Mouse (Mus musculus) cerebral cortex, adult 2 months (tissue): ENCODE results near the gene Nos3.

ENCODE experiments used
- WGBS: fragments of 180-500 bp; shearing (Covaris S2); methylation state at CpG from one replicate; pipeline ENCODE4 v1.1.7; 2018; 5-methylcytosine and 5-hydroxymethylcytosine counted together

Gene Nos3

GRCm38 (mm10) chr5:24346313-24346712, 18.3 kb upstream of the Nos3 start:
- 93% methylated on average over 7 of the region's 7 CpGs for WGBS

DNA sequence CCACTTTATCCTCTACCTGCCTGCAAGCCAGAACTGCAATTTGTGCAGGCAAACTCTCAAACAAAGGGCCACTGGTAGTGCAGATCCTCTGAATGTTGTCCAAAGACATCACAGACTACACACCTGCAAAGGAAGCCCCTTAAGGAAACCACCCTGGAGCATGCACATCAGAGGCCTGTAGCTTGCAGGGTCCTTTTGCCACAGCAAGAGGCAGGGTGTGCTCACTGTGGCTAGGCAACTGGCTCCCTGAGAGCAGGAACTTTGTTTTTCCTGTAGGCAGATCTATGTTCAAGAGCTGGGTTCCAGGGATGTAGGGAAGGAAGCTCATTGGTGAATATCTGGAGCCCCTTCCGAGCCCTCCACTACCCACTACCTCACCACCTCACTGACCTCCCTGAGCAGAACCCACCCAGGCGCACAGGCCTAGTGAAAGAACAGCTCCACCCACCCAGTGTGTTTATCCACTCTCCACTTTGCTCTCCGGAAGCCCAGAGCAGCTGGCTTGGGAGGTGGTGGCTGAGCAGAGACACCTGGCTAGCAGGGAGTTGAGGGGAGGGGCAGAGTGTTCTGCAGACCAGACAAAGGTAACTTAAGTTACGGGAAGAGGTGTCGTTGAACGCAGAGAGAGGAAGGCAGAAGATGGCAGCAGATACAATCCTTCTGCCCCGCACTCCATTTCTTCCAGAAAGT, 17.3 kb upstream of the Nos3 start:
- 77% methylated on average over 7 of the region's 7 CpGs for WGBS

DNA sequence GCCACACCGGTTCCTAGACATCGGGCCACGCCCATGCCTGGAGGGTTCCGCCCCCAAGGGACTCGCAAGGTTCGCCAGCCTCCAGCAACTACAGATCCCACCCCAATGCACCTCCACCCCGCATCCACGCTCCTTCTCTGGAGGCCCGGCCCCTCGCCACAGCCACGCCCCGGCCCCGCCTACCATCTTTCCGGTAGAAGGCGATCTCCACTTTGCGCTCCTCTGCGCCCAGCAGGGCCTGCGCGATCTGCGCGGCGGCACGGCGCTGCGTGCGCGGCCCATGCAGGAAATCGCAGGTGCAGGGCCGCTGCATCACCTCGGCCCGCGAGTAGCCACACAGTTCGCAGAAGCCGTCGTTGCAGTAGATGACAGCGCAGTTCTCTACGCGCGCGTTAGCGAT, 16.5 kb upstream of the Nos3 start:
- under 1% methylated on average over 41 of the region's 41 CpGs for WGBS

DNA sequence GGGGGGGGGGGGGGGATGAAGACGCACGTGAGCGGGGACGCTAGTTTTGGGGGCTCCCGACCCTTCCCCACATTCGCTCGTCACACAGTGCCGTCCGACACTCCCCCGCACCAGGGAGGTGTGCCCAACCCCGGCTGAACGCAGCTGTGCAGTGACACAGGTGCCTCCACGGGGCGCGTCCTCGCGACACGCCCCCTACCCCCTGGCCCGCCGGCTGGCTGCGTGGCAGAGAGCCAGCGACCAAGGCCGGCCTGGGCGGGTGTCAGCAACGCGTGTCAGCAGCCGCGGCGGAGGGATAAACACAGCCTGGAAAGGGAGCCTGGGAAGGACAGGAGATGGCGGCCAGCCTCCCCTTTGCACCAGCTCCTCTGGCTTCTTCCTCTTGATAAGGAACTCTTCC, 16.1 kb upstream of the Nos3 start:
- 1% methylated on average over 30 of the region's 30 CpGs for WGBS

DNA sequence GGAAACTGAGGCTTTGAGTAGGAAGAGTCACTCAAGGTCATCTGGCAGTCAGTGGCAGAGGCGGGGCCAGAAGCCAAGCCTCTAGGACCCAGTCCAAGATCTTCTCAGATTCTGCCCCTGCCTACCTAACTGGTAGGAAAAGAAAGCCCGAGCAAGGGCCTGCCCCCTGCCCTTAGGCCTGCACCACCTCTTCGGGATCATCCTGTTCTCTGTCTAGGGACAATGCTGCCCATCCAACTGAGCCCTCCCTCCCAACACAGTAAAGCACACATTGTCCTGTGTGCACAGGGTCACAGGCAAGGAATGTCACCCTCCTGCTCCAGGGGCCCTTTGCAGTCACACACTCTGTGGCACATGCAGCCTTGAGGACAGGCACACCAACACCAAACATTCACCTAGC, 14.5 kb upstream of the Nos3 start:
- 73% methylated on average over 3 of the region's 3 CpGs for WGBS

- WGBS, result 42% methylated on average over 15 of the region's 15 CpGs
Observed at GRCm38 (mm10) chr5:24350531-24351250, 13.9 kb upstream of the Nos3 start.

DNA sequence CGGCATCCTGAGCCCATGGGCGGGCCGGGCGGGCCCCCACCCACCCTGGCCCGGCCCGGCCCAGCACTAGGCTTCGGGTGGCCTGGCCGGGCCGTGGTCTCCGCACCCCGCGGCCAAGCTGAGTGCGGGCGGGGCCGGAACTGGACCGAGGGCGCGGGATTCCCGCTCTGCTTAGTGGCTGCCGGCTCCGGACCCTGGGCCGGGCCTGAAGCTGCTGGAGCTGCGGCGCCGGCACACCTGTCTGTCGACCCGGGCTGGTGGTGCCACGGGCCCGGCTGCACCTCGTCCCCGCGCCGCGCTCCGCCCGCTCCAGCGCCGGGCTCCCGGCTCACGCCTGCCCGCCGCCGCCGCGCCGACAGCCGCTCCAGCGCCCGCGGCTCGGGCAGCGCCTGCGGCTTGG, 13.3 kb upstream of the Nos3 start, which contains the start of gene Kcnh2:
Kcnh2 (minus strand) TSS at position 327 of the 400 bp plus-strand sequence.
- WGBS, result under 1% methylated on average over 53 of the region's 53 CpGs

DNA sequence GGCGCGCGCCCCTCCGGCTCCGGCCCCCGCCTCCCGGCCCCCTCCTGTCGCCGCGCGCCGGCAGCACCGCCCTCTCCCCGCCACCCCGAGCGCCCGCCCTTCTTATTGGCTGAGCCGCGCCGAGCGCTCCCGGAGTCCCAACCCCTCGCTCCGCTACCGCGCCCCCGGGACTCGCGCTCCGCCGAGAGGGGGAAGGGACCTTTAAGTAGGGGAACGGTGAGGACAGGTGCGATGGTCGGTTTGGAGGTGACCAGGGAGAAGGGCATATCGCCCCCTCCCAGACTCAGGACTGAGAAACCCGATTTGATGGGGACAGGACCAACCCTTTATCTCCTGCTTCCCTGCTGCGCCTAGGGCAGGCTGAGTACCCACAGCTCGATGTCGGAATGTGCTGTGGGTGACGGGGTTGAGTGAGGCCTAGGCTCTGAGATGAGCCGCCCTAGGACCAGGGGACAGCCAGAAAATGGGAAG, 12.9 kb upstream of the Nos3 start:
- WGBS, result under 1% methylated on average over 40 of the region's 41 CpGs

- 14% methylated on average over 24 of the region's 24 CpGs for WGBS
Observed at GRCm38 (mm10) chr5:24352251-24352859, 12.3 kb upstream of the Nos3 start.

GRCm38 (mm10) chr5:24353327-24353726, 11.3 kb upstream of the Nos3 start:
- 55% methylated on average over 4 of the region's 4 CpGs for WGBS

- 27% methylated on average over 4 of the region's 4 CpGs for WGBS
Observed at GRCm38 (mm10) chr5:24356764-24357163, 7.8 kb upstream of the Nos3 start.

- 33% methylated on average over 7 of the region's 7 CpGs for WGBS
Observed at GRCm38 (mm10) chr5:24357461-24357860, 7.1 kb upstream of the Nos3 start.

DNA sequence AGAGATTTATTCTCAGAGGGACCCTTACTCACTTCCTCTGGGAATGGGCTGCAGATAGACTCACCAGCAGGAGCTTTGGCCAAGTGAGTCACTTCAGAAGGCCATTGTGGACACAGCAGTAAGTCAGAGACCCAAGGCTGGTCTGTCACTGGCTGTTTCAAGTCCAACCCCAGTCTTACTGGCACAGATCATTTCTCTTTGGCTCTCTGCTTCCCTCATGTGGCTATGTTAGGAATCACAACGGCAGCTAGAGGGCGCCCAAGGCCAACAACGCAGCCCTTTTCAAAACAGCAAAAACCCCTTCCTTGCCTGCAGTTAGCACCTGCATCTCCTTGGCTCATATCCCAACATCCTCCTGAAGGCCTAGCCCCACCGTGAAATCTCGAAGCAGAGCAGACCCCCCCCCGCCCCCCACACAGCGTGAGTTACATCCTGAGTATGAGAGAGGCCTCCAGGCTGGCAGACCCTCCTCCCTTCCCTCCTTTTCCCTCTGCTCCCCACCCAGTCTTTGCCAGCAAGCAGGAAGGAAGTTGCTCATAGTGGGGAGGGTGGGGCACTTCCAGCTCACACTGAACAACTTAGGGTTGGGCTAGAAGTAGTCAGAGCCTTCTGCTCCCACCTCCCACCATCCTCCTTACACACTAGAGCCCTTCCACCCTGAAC, 3.7 kb upstream of the Nos3 start:
- whole genome bisulfite sequencing, result 4% methylated on average over 7 of the region's 7 CpGs

- 74% methylated on average over 2 of the region's 2 CpGs for WGBS
Observed at GRCm38 (mm10) chr5:24363467-24363866, 1.1 kb upstream of the Nos3 start.

- 76% methylated on average over 3 of the region's 3 CpGs for WGBS
Observed at GRCm38 (mm10) chr5:24364061-24364460, 549 bp upstream of the Nos3 start.

GRCm38 (mm10) chr5:24364963-24365362, 353 bp downstream of the Nos3 start:
- 82% methylated on average over 10 of the region's 10 CpGs for WGBS

DNA sequence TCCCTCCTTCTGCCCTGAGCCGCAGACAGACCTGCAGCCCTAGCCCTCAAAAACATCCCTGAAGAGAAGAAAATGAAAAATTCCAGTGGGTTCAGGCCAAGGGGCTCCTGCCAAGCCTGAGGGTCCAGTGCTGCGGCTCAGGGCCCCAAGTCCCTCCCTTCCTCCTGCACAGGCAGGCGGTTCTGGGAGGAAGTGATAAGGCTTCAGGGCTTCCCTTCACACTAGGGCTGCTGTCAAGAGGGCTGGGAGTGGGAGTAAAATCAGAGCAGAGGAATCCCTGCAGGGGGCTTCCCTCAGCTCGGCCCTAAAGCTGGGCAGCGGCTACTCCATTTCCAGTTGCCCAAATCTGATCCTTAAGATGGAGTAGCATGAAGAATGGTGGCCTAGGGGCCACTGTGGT, 918 bp downstream of the Nos3 start:
- 64% methylated on average over 5 of the region's 5 CpGs for WGBS

GRCm38 (mm10) chr5:24366426-24366825, 1.8 kb downstream of the Nos3 start:
- 90% methylated on average over 9 of the region's 9 CpGs for WGBS

DNA sequence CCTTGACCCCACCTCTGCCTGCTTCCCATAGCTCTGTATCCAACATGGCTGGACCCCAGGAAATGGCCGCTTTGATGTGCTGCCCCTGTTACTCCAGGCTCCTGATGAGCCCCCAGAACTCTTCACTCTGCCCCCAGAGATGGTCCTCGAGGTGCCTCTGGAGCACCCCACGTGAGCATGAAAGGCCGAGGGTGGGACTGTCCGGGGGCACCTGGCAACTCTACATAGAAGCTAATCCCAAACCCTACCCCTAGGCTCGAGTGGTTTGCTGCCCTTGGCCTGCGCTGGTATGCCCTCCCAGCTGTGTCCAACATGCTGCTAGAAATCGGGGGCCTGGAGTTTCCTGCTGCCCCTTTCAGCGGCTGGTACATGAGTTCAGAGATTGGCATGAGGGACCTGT, 5.2 kb downstream of the Nos3 start:
- 86% methylated on average over 9 of the region's 9 CpGs for WGBS

GRCm38 (mm10) chr5:24373807-24374206, 9.2 kb downstream of the Nos3 start:
- 81% methylated on average over 5 of the region's 5 CpGs for WGBS

DNA sequence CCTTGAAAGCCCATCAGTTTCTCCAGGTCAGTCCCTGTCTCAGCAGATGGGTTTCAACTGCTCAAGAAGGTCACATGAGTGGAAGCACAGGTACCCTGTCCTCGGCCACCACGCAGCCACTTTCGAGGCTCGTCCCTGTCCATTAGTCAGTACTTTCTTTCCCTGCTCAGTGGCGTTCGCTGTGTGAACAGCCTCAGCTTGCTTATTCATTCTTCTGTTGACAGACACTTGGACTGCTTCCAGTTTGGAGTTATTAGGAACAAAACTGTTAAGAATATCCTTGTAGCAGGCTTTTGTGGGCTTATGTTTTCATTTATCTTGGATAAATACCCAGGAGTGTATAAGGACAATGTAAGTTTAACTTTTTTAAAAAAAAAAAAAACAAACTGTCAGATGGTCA, 9.6 kb downstream of the Nos3 start:
- WGBS, result 51% methylated on average over 6 of the region's 6 CpGs

DNA sequence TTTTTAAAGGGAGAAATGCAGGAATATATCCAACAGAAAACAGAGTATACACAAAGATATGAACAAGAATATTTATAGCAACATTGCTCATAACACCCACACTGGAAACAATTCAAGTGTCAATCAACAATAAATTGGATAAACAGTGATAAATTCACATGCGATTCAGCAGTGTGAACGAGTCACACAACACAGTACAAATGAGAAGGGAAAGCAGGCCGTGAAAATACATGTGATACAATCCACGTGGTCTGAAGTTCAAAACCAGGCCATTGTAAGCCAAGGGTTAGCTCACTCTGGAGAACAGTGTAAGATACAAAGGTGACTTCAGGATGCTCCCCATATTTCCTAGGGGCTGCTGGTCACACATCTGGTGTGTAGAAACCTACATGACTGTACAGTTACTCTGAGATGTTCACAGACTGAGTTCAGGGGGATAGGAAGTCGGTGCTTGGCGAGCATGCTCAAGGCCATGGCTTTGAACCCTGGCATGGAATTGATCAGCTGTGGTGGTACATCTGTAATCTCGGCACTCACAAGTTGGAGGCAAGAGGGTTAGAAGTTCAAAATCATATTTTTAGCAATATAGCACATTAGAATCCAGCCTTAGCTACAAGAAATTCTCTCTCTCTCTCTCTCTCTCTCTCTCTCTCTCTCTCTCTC, 10.2 kb downstream of the Nos3 start:
- WGBS, result 72% methylated on average over 7 of the region's 7 CpGs
